In the genomic region with DNA sequence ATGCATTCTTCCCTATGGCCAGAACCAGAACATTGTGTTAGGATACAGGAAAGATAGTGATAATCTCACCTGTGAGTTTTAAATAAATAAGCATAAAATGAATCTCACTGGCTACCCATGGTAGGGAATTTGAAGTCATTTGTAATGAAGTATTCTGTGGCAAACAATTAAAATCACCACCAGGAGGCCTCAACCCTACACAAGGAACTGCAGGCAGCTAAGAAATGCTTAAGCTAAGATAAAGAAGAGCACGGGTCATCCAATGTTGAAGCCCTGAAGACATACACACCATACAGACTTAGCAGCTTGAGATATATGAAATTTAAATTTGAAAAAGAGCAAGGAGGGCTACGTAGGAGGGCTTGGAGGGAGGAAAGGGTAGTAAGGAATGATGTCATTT, we compare ENCODE assay signal across 17 mouse cellular contexts. TPM values are rescaled to one million over a fixed set of nuclear protein-coding genes. Genes with fewer than 3 reads are reported as not detected.
DNase-seq lines count a peak whose midpoint lies in the region; ATAC-seq and TF ChIP-seq lines count a peak whose summit lies in the region.
"Had no signal": no experiment of that assay in that cellular context is flagged by ENCODE, and none has a peak within 500 bp of the region (broad histone marks: within the 10 kb centered on the region; RNA-seq: fewer than 3 reads in every experiment).

No protein-coding gene starts in this region.

- H3K4me2 ChIP-seq in heart, embryonic 14.5 days (ENCODE audit: low read length): peak overlapping the region; percentile 29; the same call in 1 of the 2 replicates
- no peak overlapping the region; the same call in 1 of the 2 replicates for H3K4me2 ChIP-seq in heart, embryonic 12.5 days
- H3K4me2 ChIP-seq in lung, embryonic 14.5 days: no peak overlapping the region
- H3K4me2 ChIP-seq: embryonic facial prominence, embryonic 12.5 days; neural tube, embryonic 13.5 days; stomach, embryonic 15.5 days had no signal

- ATAC-seq in heart, embryonic 14.5 days (ENCODE audit: insufficient number of reproducible peaks, insufficient read depth, low FRiP score, low read depth): no peak
- ATAC-seq in heart, embryonic 12.5 days (ENCODE audit: insufficient number of reproducible peaks, low FRiP score): no peak
- no peak for ATAC-seq in lung, embryonic 14.5 days (ENCODE audit: insufficient read depth)
- ATAC-seq: inflammation-experienced regulatory T-cells, adult 6 months had no signal

- peak; percentile 51 for TF ChIP-seq CTCF in lung, embryonic 14.5 days (IDR thresholded peaks at IDR 0.05; ENCODE audit: low read depth)

- no peak overlapping the region for H3K27ac ChIP-seq in heart, embryonic 14.5 days (replicated peaks in 1 of 2; ENCODE audit: control insufficient read depth in 1 of 2, insufficient read depth in 1 of 2, low read depth in 2 of 2, low read length in 2 of 2)
- H3K27ac ChIP-seq in heart, embryonic 12.5 days (ENCODE audit: poor library complexity, severe bottlenecking): no peak overlapping the region
- no peak overlapping the region for H3K27ac ChIP-seq in lung, embryonic 14.5 days (ENCODE audit: low read depth)
- H3K27ac ChIP-seq: embryonic facial prominence, embryonic 12.5 days; forebrain, embryonic 10.5 days; midbrain, embryonic 10.5 days; neural tube, embryonic 13.5 days; stomach, embryonic 15.5 days had no signal

- no peak overlapping the region for H3K4me3 ChIP-seq in heart, embryonic 14.5 days (ENCODE audit: control insufficient read depth in 1 of 2, insufficient read depth in 1 of 2, low read depth in 1 of 2, low read length in 2 of 2)
- no peak overlapping the region for H3K4me3 ChIP-seq in heart, embryonic 12.5 days
- H3K4me3 ChIP-seq in lung, embryonic 14.5 days (ENCODE audit: low read depth, low read length): no peak overlapping the region
- H3K4me3 ChIP-seq: embryonic facial prominence, embryonic 12.5 days; forebrain, embryonic 10.5 days; midbrain, embryonic 10.5 days; neural tube, embryonic 13.5 days; stomach, embryonic 15.5 days had no signal

- no peaks in the 10 kb centered on the region for H3K27me3 ChIP-seq in heart, embryonic 14.5 days (ENCODE audit: control insufficient read depth, insufficient read depth, low read length)
- H3K27me3 ChIP-seq in heart, embryonic 12.5 days (replicated peaks): no peaks in the 10 kb centered on the region
- no peaks in the 10 kb centered on the region for H3K27me3 ChIP-seq in lung, embryonic 14.5 days (ENCODE audit: insufficient read depth, low read length)
- H3K27me3 ChIP-seq: stomach, embryonic 15.5 days had no signal

- H3K9me3 ChIP-seq in heart, embryonic 14.5 days (ENCODE audit: control insufficient read depth, low read length): no peaks in the 10 kb centered on the region
- no peaks in the 10 kb centered on the region for H3K9me3 ChIP-seq in heart, embryonic 12.5 days (replicated peaks)
- H3K9me3 ChIP-seq in lung, embryonic 14.5 days (ENCODE audit: low read depth, low read length): no peaks in the 10 kb centered on the region
- H3K9me3 ChIP-seq: embryonic facial prominence, embryonic 12.5 days; forebrain, embryonic 10.5 days; midbrain, embryonic 10.5 days; neural tube, embryonic 13.5 days; stomach, embryonic 15.5 days had no signal

- no peaks in the 10 kb centered on the region for H3K36me3 ChIP-seq in heart, embryonic 14.5 days (ENCODE audit: control insufficient read depth, insufficient read depth, low read length)
- H3K36me3 ChIP-seq in heart, embryonic 12.5 days: no peaks in the 10 kb centered on the region
- no peaks in the 10 kb centered on the region for H3K36me3 ChIP-seq in lung, embryonic 14.5 days (ENCODE audit: insufficient read depth)
- H3K36me3 ChIP-seq: embryonic facial prominence, embryonic 12.5 days; forebrain, embryonic 10.5 days; midbrain, embryonic 10.5 days; neural tube, embryonic 13.5 days; stomach, embryonic 15.5 days had no signal

- WGBS in heart, embryonic 14.5 days: 57% methylated on average over 2 of the region's 2 CpGs
- WGBS in heart, embryonic 12.5 days: 57% methylated on average over 2 of the region's 2 CpGs
- WGBS in lung, embryonic 14.5 days: 67% methylated on average over 2 of the region's 2 CpGs

- H3K4me1 ChIP-seq in heart, embryonic 14.5 days (ENCODE audit: control insufficient read depth in 2 of 2, insufficient read depth in 2 of 2, low read length in 2 of 2): peaks cover 0 to 13% of the 10 kb centered on the region in 2 experiments; a peak in 1 of 4 replicates
- H3K4me1 ChIP-seq in heart, embryonic 12.5 days (replicated peaks): peaks cover 20% of the 10 kb centered on the region
- no peaks in the 10 kb centered on the region for H3K4me1 ChIP-seq in lung, embryonic 14.5 days (ENCODE audit: insufficient read depth)

- peak; percentile 36 for DNase-seq in lung, embryonic 14.5 days
- DNase-seq in lung, postnatal 25 days (ENCODE audit: low spot score): no peak
- DNase-seq in MN1 (ENCODE audit: low spot score): peak; percentile 34
- peak; percentile 6 for DNase-seq in naive thymus-derived CD4-positive, alpha-beta T cell, adult 2 months (ENCODE audit: low read depth)
- DNase-seq in Muller cell, postnatal 12 days (ENCODE audit: inconsistent ontology term): no peak
- no peak for DNase-seq in adrenal gland, postnatal 25 days
- DNase-seq: cerebellum, postnatal 14 days; kidney, postnatal 10 days; lung, adult 2 months had no signal

- no peak overlapping the region for H3K9ac ChIP-seq in heart, embryonic 14.5 days (ENCODE audit: low read length)
- no peak overlapping the region for H3K9ac ChIP-seq in heart, embryonic 12.5 days
- H3K9ac ChIP-seq in lung, embryonic 14.5 days: no peak overlapping the region
- H3K9ac ChIP-seq: embryonic facial prominence, embryonic 12.5 days; neural tube, embryonic 13.5 days; stomach, embryonic 15.5 days had no signal

RNA-seq across cellular contexts. Expression of a gene that starts 3.1 kb away (rescaled TPM):
- 20.5 and 23.9 TPM in 2 replicates for polyA plus RNA-seq in heart, embryonic 14.5 days (2014; fragmentation: Nextera tagmentation; extraction: Ambion mirVana)
- polyA plus RNA-seq in heart, embryonic 12.5 days (2016; fragmentation: Nextera tagmentation; extraction: Ambion mirVana): 28.8 and 29.3 TPM in 2 replicates
- 12.4 and 13.0 TPM in 2 replicates for polyA plus RNA-seq in lung, embryonic 14.5 days (2014; fragmentation: Nextera tagmentation; extraction: Ambion mirVana)
- total RNA-seq in adrenal gland, postnatal 25 days (2021): 52.8 and 87.6 TPM in 2 replicates

RNA-seq across cellular contexts. Expression of a gene that starts 34.6 kb away (rescaled TPM):
- 79.4 and 91.8 TPM in 2 replicates for polyA plus RNA-seq in heart, embryonic 14.5 days (2014; fragmentation: Nextera tagmentation; extraction: Ambion mirVana)
- polyA plus RNA-seq in heart, embryonic 12.5 days (2016; fragmentation: Nextera tagmentation; extraction: Ambion mirVana): 78.8 and 79.2 TPM in 2 replicates
- polyA plus RNA-seq in lung, embryonic 14.5 days (2014; fragmentation: Nextera tagmentation; extraction: Ambion mirVana): 75.3 and 88.6 TPM in 2 replicates
- 101 and 111 TPM in 2 replicates for total RNA-seq in adrenal gland, postnatal 25 days (2021)

RNA-seq across cellular contexts. Expression of a gene that starts 47.9 kb away (rescaled TPM):
- 95.6 and 97.6 TPM in 2 replicates for polyA plus RNA-seq in heart, embryonic 14.5 days (2014; fragmentation: Nextera tagmentation; extraction: Ambion mirVana)
- polyA plus RNA-seq in heart, embryonic 12.5 days (2016; fragmentation: Nextera tagmentation; extraction: Ambion mirVana): 104 and 107 TPM in 2 replicates
- polyA plus RNA-seq in lung, embryonic 14.5 days (2014; fragmentation: Nextera tagmentation; extraction: Ambion mirVana): 150 and 154 TPM in 2 replicates
- 38.4 and 41.3 TPM in 2 replicates for total RNA-seq in adrenal gland, postnatal 25 days (2021)

Comparison
In these comparisons a context has a peak if more than half of its experiments do, and no peak if none do; other contexts are left out.
1. DNase-seq: peak in lung, embryonic 14.5 days (single experiment), MN1 (single experiment) and naive thymus-derived CD4-positive, alpha-beta T cell, adult 2 months (single experiment); none in lung, postnatal 25 days (single experiment), Muller cell, postnatal 12 days (single experiment) and adrenal gland, postnatal 25 days (single experiment).